Mouse (Mus musculus): ENCODE data around the gene Sbno2. TPM values are rescaled to one million over a fixed set of nuclear protein-coding genes. Genes with fewer than 3 reads are reported as not detected.

Gene Sbno2
- polyA plus RNA-seq, 1 experiment from 2014 or later, result 8.7 TPM

DNA sequence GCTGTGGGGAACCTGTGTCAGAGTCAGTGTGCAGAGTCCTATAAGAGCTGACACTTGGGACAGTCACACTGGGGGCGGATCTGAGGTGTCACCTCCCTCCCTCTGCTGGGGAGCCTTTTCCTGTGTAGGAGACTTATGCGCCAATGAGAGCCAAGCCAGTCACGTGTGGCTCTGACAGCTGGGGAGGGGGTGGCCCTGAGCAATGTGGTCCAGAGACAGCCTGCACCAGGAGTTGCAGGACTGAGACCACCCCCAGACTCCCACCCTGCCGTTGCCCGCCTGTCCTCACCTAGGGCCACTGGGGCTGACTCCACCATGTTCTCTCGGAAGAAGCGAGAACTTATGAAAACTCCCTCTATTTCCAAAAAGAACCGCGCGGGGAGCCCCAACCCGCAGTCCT is 88.9 kb downstream of the Sbno2 start, which contains the start of gene Arhgap45:
Gene Arhgap45, plus strand, starts transcription at position 143 of the 400 bp plus-strand sequence.
- TF ChIP-seq EP300 (IDR thresholded peaks at IDR 0.05; ENCODE audit: low read depth), result no peak
- peak; percentile 36 for TF ChIP-seq CTCF (IDR thresholded peaks at IDR 0.05; ENCODE audit: low read depth)
- peak within 1 kb of the TSS; percentile 57 for H3K9ac ChIP-seq (replicated peaks)
- H3K4me1 ChIP-seq (ENCODE audit: insufficient read depth), result peaks cover 26% of the 10 kb centered on the region
- H3K27me3 ChIP-seq (ENCODE audit: insufficient read depth, low read length), result peaks cover 4% of the 10 kb centered on the region; the same call in 1 of the 2 replicates
- ATAC-seq (peak; percentile 77), DNase-seq (peak; percentile 80)
- peaks cover 28% of the 10 kb centered on the region; the same call in 1 of the 2 replicates for H3K36me3 ChIP-seq (replicated peaks; ENCODE audit: insufficient read depth, low read length)
- 24% methylated on average over 11 of the region's 11 CpGs for WGBS (ENCODE audit: insufficient replicate concordance)
- peak within 1 kb of the TSS; percentile 58 for H3K4me3 ChIP-seq (ENCODE audit: low read depth, low read length)
- H3K9me3 ChIP-seq (ENCODE audit: low read length), result no peaks in the 10 kb centered on the region
- peak within 1 kb of the TSS; percentile 83 for H3K4me2 ChIP-seq (ENCODE audit: low read depth, low read length)
- peak within 1 kb of the TSS; percentile 94 for H3K27ac ChIP-seq (ENCODE audit: low read depth)

- no peak for DNase-seq
These were observed 89.8 kb downstream of the Sbno2 start for GRCm38 (mm10) chr10:80015583-80015982.

GRCm38 (mm10) chr10:80014484-80015290 is 90.7 kb downstream of the Sbno2 start:
- WGBS (ENCODE audit: insufficient replicate concordance), result 67% methylated on average over 28 of the region's 28 CpGs
- Histone ChIP-seq H3K36me3 (replicated peaks; ENCODE audit: insufficient read depth, low read length) (peaks cover 27% of the 10 kb centered on the region), H3K9ac (replicated peaks) (no peak overlapping the region), H3K4me3 (ENCODE audit: low read depth, low read length) (no peak overlapping the region), H3K4me1 (ENCODE audit: insufficient read depth) (peaks cover 23% of the 10 kb centered on the region), H3K9me3 (ENCODE audit: low read length) (peaks cover 3% of the 10 kb centered on the region; the same call in 1 of the 2 replicates), H3K4me2 (ENCODE audit: low read depth, low read length) (no peak overlapping the region), H3K27me3 (ENCODE audit: insufficient read depth, low read length) (no peaks in the 10 kb centered on the region), H3K27ac (ENCODE audit: low read depth) (no peak overlapping the region)
- ATAC-seq (no peak), DNase-seq (no peak)
- peak; percentile 49 for TF ChIP-seq CTCF (IDR thresholded peaks at IDR 0.05; ENCODE audit: low read depth)
- TF ChIP-seq EP300 (IDR thresholded peaks at IDR 0.05; ENCODE audit: low read depth), result no peak

More at GRCm38 (mm10) chr10:80015583-80015982, 89.8 kb downstream of the Sbno2 start:
- Histone ChIP-seq H3K4me1 (ENCODE audit: insufficient read depth) (peaks cover 26% of the 10 kb centered on the region), H3K27me3 (ENCODE audit: insufficient read depth, low read length) (peaks cover 4% of the 10 kb centered on the region; the same call in 1 of the 2 replicates), H3K9me3 (ENCODE audit: low read length) (peaks cover 3% of the 10 kb centered on the region; the same call in 1 of the 2 replicates), H3K27ac (ENCODE audit: low read depth) (no peak overlapping the region), H3K4me2 (ENCODE audit: low read depth, low read length) (no peak overlapping the region), H3K4me3 (ENCODE audit: low read depth, low read length) (no peak overlapping the region), H3K36me3 (replicated peaks; ENCODE audit: insufficient read depth, low read length) (peaks cover 30% of the 10 kb centered on the region), H3K9ac (replicated peaks) (no peak overlapping the region; the same call in 1 of the 2 replicates)
- no peak for ATAC-seq
- TF ChIP-seq EP300 (IDR thresholded peaks at IDR 0.05; ENCODE audit: low read depth), result no peak
- TF ChIP-seq CTCF (IDR thresholded peaks at IDR 0.05; ENCODE audit: low read depth), result no peak
- 85% methylated on average over 10 of the region's 10 CpGs for WGBS (ENCODE audit: insufficient replicate concordance)

- Histone ChIP-seq H3K36me3 (replicated peaks; ENCODE audit: insufficient read depth, low read length) (peaks cover 34% of the 10 kb centered on the region), H3K4me1 (ENCODE audit: insufficient read depth) (peaks cover 12% of the 10 kb centered on the region), H3K27me3 (ENCODE audit: insufficient read depth, low read length) (no peaks in the 10 kb centered on the region), H3K4me3 (ENCODE audit: low read depth, low read length) (no peak overlapping the region), H3K27ac (ENCODE audit: low read depth) (no peak overlapping the region), H3K9me3 (ENCODE audit: low read length) (peaks cover 3% of the 10 kb centered on the region; the same call in 1 of the 2 replicates), H3K4me2 (ENCODE audit: low read depth, low read length) (no peak overlapping the region), H3K9ac (replicated peaks) (no peak overlapping the region)
- ATAC-seq (no peak), DNase-seq (no peak)
- WGBS (ENCODE audit: insufficient replicate concordance), result 71% methylated on average over 25 of the region's 25 CpGs
- TF ChIP-seq EP300 (IDR thresholded peaks at IDR 0.05; ENCODE audit: low read depth), result no peak
- no peak for TF ChIP-seq CTCF (IDR thresholded peaks at IDR 0.05; ENCODE audit: low read depth)
These were observed 91.8 kb downstream of the Sbno2 start for GRCm38 (mm10) chr10:80013609-80014008.

- DNase-seq, result no peak
- WGBS (ENCODE audit: insufficient replicate concordance), result 96% methylated on average over 6 of the region's 6 CpGs
- Histone ChIP-seq H3K9ac (replicated peaks) (no peak overlapping the region), H3K4me2 (ENCODE audit: low read depth, low read length) (no peak overlapping the region), H3K27me3 (ENCODE audit: insufficient read depth, low read length) (no peaks in the 10 kb centered on the region), H3K27ac (ENCODE audit: low read depth) (no peak overlapping the region), H3K9me3 (ENCODE audit: low read length) (peaks cover 3% of the 10 kb centered on the region; the same call in 1 of the 2 replicates), H3K4me1 (ENCODE audit: insufficient read depth) (peaks cover 7% of the 10 kb centered on the region), H3K4me3 (ENCODE audit: low read depth, low read length) (no peak overlapping the region), H3K36me3 (replicated peaks; ENCODE audit: insufficient read depth, low read length) (peaks cover 45% of the 10 kb centered on the region)
- ATAC-seq, result no peak
- TF ChIP-seq CTCF (IDR thresholded peaks at IDR 0.05; ENCODE audit: low read depth), result no peak
- TF ChIP-seq EP300 (IDR thresholded peaks at IDR 0.05; ENCODE audit: low read depth), result no peak
These were observed 93.6 kb downstream of the Sbno2 start for GRCm38 (mm10) chr10:80011740-80012139.

Other genes with a start within 250 kb of the Sbno2 start
- gene Prtn3, start 231.1 kb downstream of the Sbno2 start, polyA plus RNA-seq (2015; fragmentation: Nextera tagmentation; extraction: Ambion mirVana), result 123 and 127 TPM in 2 replicates
- 2.9 and 4.9 TPM in 2 replicates for gene Plppr3, start 230.9 kb downstream of the Sbno2 start, polyA plus RNA-seq (2015; fragmentation: Nextera tagmentation; extraction: Ambion mirVana)
- gene Elane, start 219.3 kb downstream of the Sbno2 start, polyA plus RNA-seq (2015; fragmentation: Nextera tagmentation; extraction: Ambion mirVana), result 180 and 207 TPM in 2 replicates
- not detected in 2 replicates for gene Cfd, start 214.7 kb downstream of the Sbno2 start, polyA plus RNA-seq (2015; fragmentation: Nextera tagmentation; extraction: Ambion mirVana)
- 13.5 and 14.3 TPM in 2 replicates for gene Med16, start 196.6 kb downstream of the Sbno2 start, polyA plus RNA-seq (2015; fragmentation: Nextera tagmentation; extraction: Ambion mirVana)
- 4.6 TPM in 1 of 2 replicates, not detected in the other for gene Gm26602, start 194.7 kb downstream of the Sbno2 start, polyA plus RNA-seq (2015; fragmentation: Nextera tagmentation; extraction: Ambion mirVana)
- 0.18 and 0.34 TPM in 2 replicates for gene Kiss1r, start 188.6 kb downstream of the Sbno2 start, polyA plus RNA-seq (2015; fragmentation: Nextera tagmentation; extraction: Ambion mirVana)
- 47.3 and 51.7 TPM in 2 replicates for gene R3hdm4, start 184.4 kb downstream of the Sbno2 start, polyA plus RNA-seq (2015; fragmentation: Nextera tagmentation; extraction: Ambion mirVana)
- 4.5 and 5.5 TPM in 2 replicates for gene Arid3a, start 178.5 kb downstream of the Sbno2 start, polyA plus RNA-seq (2015; fragmentation: Nextera tagmentation; extraction: Ambion mirVana)
- 40.7 and 41.2 TPM in 2 replicates for gene Wdr18, start 145.4 kb downstream of the Sbno2 start, polyA plus RNA-seq (2015; fragmentation: Nextera tagmentation; extraction: Ambion mirVana)
- 0.05 TPM in 1 of 2 replicates, not detected in the other for gene Grin3b, start 134.9 kb downstream of the Sbno2 start, polyA plus RNA-seq (2015; fragmentation: Nextera tagmentation; extraction: Ambion mirVana)
- gene Tmem259, start 121.2 kb downstream of the Sbno2 start, polyA plus RNA-seq (2015; fragmentation: Nextera tagmentation; extraction: Ambion mirVana), result 13.2 and 14.5 TPM in 2 replicates
- 40.7 and 42.8 TPM in 2 replicates for gene Cnn2, start 117.0 kb downstream of the Sbno2 start, polyA plus RNA-seq (2015; fragmentation: Nextera tagmentation; extraction: Ambion mirVana)
- gene Abca7, start 109.1 kb downstream of the Sbno2 start, polyA plus RNA-seq (2015; fragmentation: Nextera tagmentation; extraction: Ambion mirVana), result 2.5 and 3.1 TPM in 2 replicates
- gene Arhgap45, start 88.9 kb downstream of the Sbno2 start, polyA plus RNA-seq (2015; fragmentation: Nextera tagmentation; extraction: Ambion mirVana), result 12.1 and 14.2 TPM in 2 replicates
- 57.0 and 58.3 TPM in 2 replicates for gene Polr2e, start 65.8 kb downstream of the Sbno2 start, polyA plus RNA-seq (2015; fragmentation: Nextera tagmentation; extraction: Ambion mirVana)
- 537 and 560 TPM in 2 replicates for gene Gpx4, start 58.4 kb downstream of the Sbno2 start, polyA plus RNA-seq (2015; fragmentation: Nextera tagmentation; extraction: Ambion mirVana)
- gene Stk11, start 10.2 kb upstream of the Sbno2 start, polyA plus RNA-seq (2015; fragmentation: Nextera tagmentation; extraction: Ambion mirVana), result 9.1 and 11.2 TPM in 2 replicates
- gene Atp5d, start 33.1 kb upstream of the Sbno2 start, polyA plus RNA-seq (2015; fragmentation: Nextera tagmentation; extraction: Ambion mirVana), result 537 and 576 TPM in 2 replicates
- gene Cbarp, start 35.3 kb upstream of the Sbno2 start, polyA plus RNA-seq (2015; fragmentation: Nextera tagmentation; extraction: Ambion mirVana), result 0.11 and 0.18 TPM in 2 replicates
- gene Midn, start 42.7 kb upstream of the Sbno2 start, polyA plus RNA-seq (2015; fragmentation: Nextera tagmentation; extraction: Ambion mirVana), result 3.0 and 4.3 TPM in 2 replicates
- gene Cirbp, start 60.4 kb upstream of the Sbno2 start, polyA plus RNA-seq (2015; fragmentation: Nextera tagmentation; extraction: Ambion mirVana), result 87.0 and 93.3 TPM in 2 replicates
- gene 1600002K03Rik, start 67.4 kb upstream of the Sbno2 start, polyA plus RNA-seq (2015; fragmentation: Nextera tagmentation; extraction: Ambion mirVana), result 6.7 and 6.8 TPM in 2 replicates
- 0.15 and 0.18 TPM in 2 replicates for gene Efna2, start 73.9 kb upstream of the Sbno2 start, polyA plus RNA-seq (2015; fragmentation: Nextera tagmentation; extraction: Ambion mirVana)
- gene Mum1, start 120.9 kb upstream of the Sbno2 start, polyA plus RNA-seq (2015; fragmentation: Nextera tagmentation; extraction: Ambion mirVana), result 9.8 and 13.3 TPM in 2 replicates
- 313 and 321 TPM in 2 replicates for gene Ndufs7, start 143.6 kb upstream of the Sbno2 start, polyA plus RNA-seq (2015; fragmentation: Nextera tagmentation; extraction: Ambion mirVana)
- 93.9 and 101 TPM in 2 replicates for gene Gamt, start 155.4 kb upstream of the Sbno2 start, polyA plus RNA-seq (2015; fragmentation: Nextera tagmentation; extraction: Ambion mirVana)
- gene Dazap1, start 155.9 kb upstream of the Sbno2 start, polyA plus RNA-seq (2015; fragmentation: Nextera tagmentation; extraction: Ambion mirVana), result 19.5 and 21.8 TPM in 2 replicates
- 453 and 466 TPM in 2 replicates for gene Rps15, start 186.9 kb upstream of the Sbno2 start, polyA plus RNA-seq (2015; fragmentation: Nextera tagmentation; extraction: Ambion mirVana)
- gene Apc2, start 190.4 kb upstream of the Sbno2 start, polyA plus RNA-seq (2015; fragmentation: Nextera tagmentation; extraction: Ambion mirVana), result 0.05 and 0.20 TPM in 2 replicates
- 25.5 and 27.4 TPM in 2 replicates for gene 2310011J03Rik, start 215.0 kb upstream of the Sbno2 start, polyA plus RNA-seq (2015; fragmentation: Nextera tagmentation; extraction: Ambion mirVana)
- gene Pcsk4, start 223.9 kb upstream of the Sbno2 start, polyA plus RNA-seq (2015; fragmentation: Nextera tagmentation; extraction: Ambion mirVana), result 5.6 TPM in 2 replicates
- gene Reep6, start 224.4 kb upstream of the Sbno2 start, polyA plus RNA-seq (2015; fragmentation: Nextera tagmentation; extraction: Ambion mirVana), result 167 and 174 TPM in 2 replicates
- gene Adamtsl5, start 242.8 kb upstream of the Sbno2 start, polyA plus RNA-seq (2015; fragmentation: Nextera tagmentation; extraction: Ambion mirVana), result 1.5 and 1.8 TPM in 2 replicates